Comparison of ENCODE assay signal across 26 mouse cellular contexts in the genomic region with DNA sequence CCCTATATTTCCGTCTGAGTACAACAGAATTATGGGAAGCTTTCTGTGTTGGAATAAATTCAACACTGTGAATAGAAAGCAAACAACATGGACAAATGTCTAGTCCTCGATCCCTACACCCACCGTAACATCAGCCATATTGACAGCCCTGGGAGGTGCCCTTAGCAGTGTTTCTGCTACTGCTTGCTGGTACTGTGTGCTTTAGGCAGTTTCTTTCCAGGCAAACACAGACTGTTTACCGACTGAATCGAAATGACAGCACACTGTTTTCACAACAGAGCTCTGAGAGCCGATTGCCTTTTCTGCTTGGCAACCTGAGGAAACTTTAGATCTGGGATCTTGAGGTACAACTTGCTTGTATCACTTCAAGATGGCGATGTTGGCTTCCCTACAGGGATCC. TPM values are rescaled to one million over a fixed set of nuclear protein-coding genes. Genes with fewer than 3 reads are reported as not detected.
"Had no signal": no experiment of that assay in that cellular context is flagged by ENCODE, and none has a peak within 500 bp of the region (broad histone marks: within the 10 kb centered on the region; RNA-seq: fewer than 3 reads in every experiment).

No protein-coding gene starts in this region.

- H3K4me3 ChIP-seq: gastrocnemius, adult 2 months; heart, adult 2 months; heart, embryonic 13.5 days; heart, embryonic 15.5 days; kidney, embryonic 15.5 days; limb, embryonic 13.5 days had no signal

- H3K9ac ChIP-seq: heart, embryonic 13.5 days; heart, embryonic 15.5 days; hindbrain, embryonic 14.5 days; kidney, embryonic 15.5 days; limb, embryonic 13.5 days had no signal

- ATAC-seq: forebrain, embryonic 16.5 days; hindbrain, embryonic 16.5 days; intestine, embryonic 16.5 days had no signal

- H3K36me3 ChIP-seq: heart, embryonic 13.5 days; heart, embryonic 15.5 days; kidney, embryonic 15.5 days; limb, embryonic 13.5 days had no signal

- H3K4me1 ChIP-seq: heart, embryonic 13.5 days; heart, embryonic 15.5 days had no signal

- H3K4me2 ChIP-seq: heart, embryonic 11.5 days; heart, embryonic 13.5 days; heart, embryonic 15.5 days; hindbrain, embryonic 14.5 days; kidney, embryonic 15.5 days; limb, embryonic 13.5 days had no signal

- H3K9me3 ChIP-seq: heart, embryonic 13.5 days; heart, embryonic 15.5 days; kidney, embryonic 15.5 days; limb, embryonic 13.5 days had no signal

- DNase-seq: gastrocnemius, adult 2 months; gastrocnemius, postnatal 10 days; gastrocnemius, postnatal 25 days; heart, adult 11 months; heart, adult 2 months; heart, postnatal 14 days; heart, postnatal 36 days; kidney, adult 11 months; kidney, adult 2 months; kidney, adult 9 months; kidney, postnatal 14 days; kidney, postnatal 36 days; layer of hippocampus, adult 9-11 months; layer of hippocampus, postnatal 36 days; left cerebral cortex, postnatal 4 days had no signal

- H3K27ac ChIP-seq: gastrocnemius, adult 2 months; heart, adult 2 months; heart, embryonic 13.5 days; heart, embryonic 15.5 days; hindbrain, embryonic 14.5 days; kidney, embryonic 15.5 days; kidney, postnatal 0 days; limb, embryonic 13.5 days had no signal

- H3K27me3 ChIP-seq: heart, embryonic 13.5 days; heart, embryonic 15.5 days; kidney, embryonic 15.5 days; limb, embryonic 13.5 days had no signal

RNA-seq across cellular contexts. Expression of gene Scn3a, which starts 12.8 kb away (rescaled TPM):
- total RNA-seq: hematopoietic stem cell, adult 5-6 weeks had no signal
